Mouse (Mus musculus) central nervous system, embryonic 18 days (tissue): Measurements from ENCODE around the gene Cd63. TPM values are rescaled to one million over a fixed set of nuclear protein-coding genes. Genes with fewer than 3 reads are reported as not detected.

ENCODE experiments used
- polyA plus RNA-seq: library from polyadenylated mRNA; depleted of rRNA; stranded (reverse); fragments of >200 nt; gene quantifications from 2 replicates; pipeline ENCODE4 v1.2.3, GENCODE M21; 2012; rRNA removed

Cd63 gene
- 65.0 and 99.6 TPM in 2 replicates for polyA plus RNA-seq

GRCm38 (mm10) chr10:128900698-128901097, at the start of gene Cd63:
Cd63 (plus strand) TSS chr10:128900989.

GRCm38 (mm10) chr10:128891296-128892094, 9.3 kb upstream of the Cd63 start, which contains the start of gene Gdf11:
Gdf11 (minus strand) TSS chr10:128891718.

GRCm38 (mm10) chr10:128922822-128923012, 21.9 kb downstream of the Cd63 start, which contains the start of gene Rdh5:
Rdh5 (minus strand) TSS chr10:128922888.

GRCm38 (mm10) chr10:128923935-128924334, 23.1 kb downstream of the Cd63 start, which contains the start of gene Bloc1s1:
Bloc1s1 (minus strand) TSS chr10:128924035.

GRCm38 (mm10) chr10:128933574-128933973, 32.8 kb downstream of the Cd63 start, which contains the start of gene Itga7:
Itga7 (plus strand) TSS chr10:128933818.

GRCm38 (mm10) chr10:128960590-128961584, 60.1 kb downstream of the Cd63 start, which contains the start of gene Mettl7b:
Mettl7b (minus strand) TSS chr10:128960988.

Other genes starting within 250 kb of the Cd63 start
- gene Suox, start 226.9 kb upstream of the Cd63 start, polyA plus RNA-seq = 11.0 and 11.9 TPM in 2 replicates
- 116 and 119 TPM in 2 replicates for gene Rab5b, start 204.7 kb upstream of the Cd63 start, polyA plus RNA-seq
- 0.27 and 0.47 TPM in 2 replicates for gene Pmel, start 196.8 kb upstream of the Cd63 start, polyA plus RNA-seq
- gene Cdk2, start 196.0 kb upstream of the Cd63 start, polyA plus RNA-seq = 15.9 and 18.7 TPM in 2 replicates
- 12.3 and 12.4 TPM in 2 replicates for gene Dgka, start 156.1 kb upstream of the Cd63 start, polyA plus RNA-seq
- 61.2 and 63.3 TPM in 2 replicates for gene Pym1, start 153.1 kb upstream of the Cd63 start, polyA plus RNA-seq
- gene Mmp19, start 110.1 kb upstream of the Cd63 start, polyA plus RNA-seq = 0.57 and 2.0 TPM in 2 replicates
- 21.0 and 21.6 TPM in 2 replicates for gene Dnajc14, start 96.9 kb upstream of the Cd63 start, polyA plus RNA-seq
- gene Tmem198b, start 96.6 kb upstream of the Cd63 start, polyA plus RNA-seq = 19.9 TPM in 2 replicates
- 93.1 and 94.4 TPM in 2 replicates for gene Sarnp, start 83.7 kb upstream of the Cd63 start, polyA plus RNA-seq
- gene Ormdl2, start 79.3 kb upstream of the Cd63 start, polyA plus RNA-seq = 15.6 and 17.2 TPM in 2 replicates
- 8.7 and 8.9 TPM in 2 replicates for gene Gdf11, start 9.3 kb upstream of the Cd63 start, polyA plus RNA-seq
- gene Rdh5, start 21.9 kb downstream of the Cd63 start, polyA plus RNA-seq = 11.4 and 19.1 TPM in 2 replicates
- gene Bloc1s1, start 23.0 kb downstream of the Cd63 start, polyA plus RNA-seq = 280 and 314 TPM in 2 replicates
- gene Itga7, start 32.8 kb downstream of the Cd63 start, polyA plus RNA-seq = 11.6 and 16.9 TPM in 2 replicates
- not detected in 2 replicates for gene Mettl7b, start 60.0 kb downstream of the Cd63 start, polyA plus RNA-seq
- gene Olfr9, start 88.4 kb downstream of the Cd63 start, polyA plus RNA-seq = not detected in 2 replicates
- gene Olfr763, start 109.8 kb downstream of the Cd63 start, polyA plus RNA-seq = not detected in 2 replicates
- not detected in 2 replicates for gene Olfr764-ps1, start 138.9 kb downstream of the Cd63 start, polyA plus RNA-seq
- not detected in 2 replicates for gene Olfr765, start 149.0 kb downstream of the Cd63 start, polyA plus RNA-seq
- gene Olfr766-ps1, start 168.0 kb downstream of the Cd63 start, polyA plus RNA-seq = not detected in 2 replicates
- not detected in 2 replicates for gene Olfr767, start 181.9 kb downstream of the Cd63 start, polyA plus RNA-seq
- gene Olfr768, start 198.4 kb downstream of the Cd63 start, polyA plus RNA-seq = not detected in 2 replicates
- not detected in 2 replicates for gene Olfr769, start 216.9 kb downstream of the Cd63 start, polyA plus RNA-seq
- gene Olfr770, start 238.0 kb downstream of the Cd63 start, polyA plus RNA-seq = not detected in 2 replicates